Mouse (Mus musculus) intestine, postnatal 0 days (tissue): Measurements from ENCODE around the gene Ifit2. TPM values are rescaled to one million over a fixed set of nuclear protein-coding genes. Genes with fewer than 3 reads are reported as not detected.
"Not testable (repeated sequence)": the region's sequence is repeated elsewhere in the genome, so short reads cannot be mapped to it uniquely, and the experiment has no call there.

Experiments used
- ATAC-seq: fragments of 200-750 bp; cut with Nextera tagmentation; 2 replicates; pipeline ENCODE4 v1.8.0; 2017; ENCODE audit warnings: mild to moderate bottlenecking, moderate TSS enrichment, moderate library complexity
- H3K27ac ChIP-seq: fragments of 300-500 bp; sonication (generic); 2 replicates; pipeline ENCODE4 v1.5.1; 2014; ENCODE audit warnings: mild to moderate bottlenecking, low read depth, low read length, moderate library complexity
- H3K27me3 ChIP-seq: fragments of 300-500 bp; sonication (generic); replicated peaks from 2 replicates; pipeline ENCODE4 v1.6.1; 2014; ENCODE audit warnings: low read length, mixed read lengths; ENCODE audit not compliant: control insufficient read depth, insufficient read depth
- H3K36me3 ChIP-seq: fragments of 300-500 bp; sonication (generic); 2 replicates; pipeline ENCODE4 v1.6.1; 2014; ENCODE audit warnings: mild to moderate bottlenecking, moderate library complexity; ENCODE audit not compliant: control insufficient read depth, insufficient read depth
- H3K4me1 ChIP-seq: fragments of 300-500 bp; sonication (generic); replicated peaks from 2 replicates; pipeline ENCODE4 v1.6.1; 2014; ENCODE audit warnings: antibody characterized with exemption, low read length, mixed read lengths; ENCODE audit not compliant: control insufficient read depth, insufficient read depth
- H3K4me2 ChIP-seq: fragments of 300-500 bp; sonication (generic); replicated peaks from 2 replicates; pipeline ENCODE4 v1.6.1; 2014; ENCODE audit warnings: low read depth, mild to moderate bottlenecking, moderate library complexity
- H3K4me3 ChIP-seq: fragments of 300-500 bp; sonication (generic); 2 replicates; pipeline ENCODE4 v1.5.1; 2014; ENCODE audit warnings: low read depth, low read length
- H3K9ac ChIP-seq: fragments of 300-500 bp; sonication (generic); 2 replicates; pipeline ENCODE4 v1.6.1; 2014; ENCODE audit warnings: mild to moderate bottlenecking, low read depth, low read length
- H3K9me3 ChIP-seq: fragments of 300-500 bp; sonication (generic); 2 replicates; pipeline ENCODE4 v1.6.1; 2016; ENCODE audit warnings: mixed run types; ENCODE audit not compliant: control insufficient read depth
- CTCF ChIP-seq: sonication (generic); IDR thresholded peaks from 2 replicates; pipeline ENCODE4 v1.5.1; 2016; ENCODE audit warnings: low read depth, mild to moderate bottlenecking, control low read depth, antibody characterized with exemption, moderate library complexity
- WGBS: fragments of 180-500 bp; shearing (Covaris S2); extraction: QIAGEN DNeasy Blood & Tissue Kit; methylation state at CpG from one replicate; pipeline ENCODE4 v1.1.7; 2014; 5-methylcytosine and 5-hydroxymethylcytosine counted together
- polyA plus RNA-seq: library from polyadenylated mRNA; unstranded; fragments of >200 nt; fragmentation: Nextera tagmentation; extraction: Ambion mirVana; gene quantifications from 2 replicates; pipeline ENCODE4 v1.2.1, GENCODE M21; 2015

Ifit2 gene
- polyA plus RNA-seq, 1 experiment from 2014 or later = 15.1 TPM

DNA sequence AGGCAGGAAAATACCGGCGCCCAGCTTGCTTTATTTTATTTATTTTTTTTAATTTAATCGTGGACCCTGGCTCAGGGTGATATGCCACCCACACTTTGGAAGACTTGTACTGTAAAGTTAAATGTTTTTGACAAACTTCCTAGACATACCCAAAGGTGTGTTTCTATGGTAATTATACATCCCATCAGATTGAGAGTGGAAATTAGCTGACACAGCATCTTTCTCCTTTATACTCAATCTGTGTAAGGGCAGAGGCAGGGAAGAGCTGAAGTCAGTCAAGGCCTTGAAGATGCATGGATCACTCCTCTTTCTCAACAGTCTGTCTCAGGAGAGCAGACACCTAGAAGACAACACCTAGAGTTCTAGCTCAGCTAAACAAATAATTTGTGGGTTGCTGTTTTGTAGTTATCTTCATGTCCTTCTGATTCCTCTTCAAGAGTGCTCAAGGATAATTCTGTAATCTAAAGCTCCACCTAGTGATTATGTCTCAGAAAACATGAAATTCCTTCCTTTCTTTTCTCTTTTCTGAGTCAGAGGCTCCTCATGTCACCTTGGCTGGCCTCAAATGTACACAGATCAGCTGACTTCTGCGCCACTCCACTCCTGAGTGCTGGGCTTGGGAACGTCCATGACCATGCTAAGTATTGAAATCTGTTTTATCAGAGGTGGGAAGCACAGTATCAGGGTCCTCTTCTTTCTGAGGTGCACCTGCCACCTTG, 35.4 kb downstream of the Ifit2 start:
- not testable (repeated sequence) for H3K36me3 ChIP-seq, H3K4me3 ChIP-seq, H3K9ac ChIP-seq, H3K4me2 ChIP-seq, H3K9me3 ChIP-seq, H3K4me1 ChIP-seq, H3K27ac ChIP-seq, H3K27me3 ChIP-seq
- peak; percentile 41 for TF ChIP-seq CTCF
- peak; percentile 22; the same call in 1 of the 2 replicates for ATAC-seq
- 55% methylated on average over 5 of the region's 5 CpGs for WGBS

GRCm38 (mm10) chr19:34587898-34588692, 37.6 kb downstream of the Ifit2 start:
- H3K27ac ChIP-seq, ATAC-seq, H3K4me3 ChIP-seq, H3K4me2 ChIP-seq, H3K4me1 ChIP-seq, H3K9ac ChIP-seq, H3K9me3 ChIP-seq, H3K36me3 ChIP-seq, H3K27me3 ChIP-seq: not testable (repeated sequence)
- WGBS = 69% methylated on average over 6 of the region's 12 CpGs

GRCm38 (mm10) chr19:34588959-34589358, 38.5 kb downstream of the Ifit2 start:
- no peaks in the 10 kb centered on the region for H3K36me3 ChIP-seq
- no peak overlapping the region for H3K27ac ChIP-seq
- H3K4me2 ChIP-seq = no peak overlapping the region
- no peaks in the 10 kb centered on the region for H3K4me1 ChIP-seq
- H3K9me3 ChIP-seq = no peaks in the 10 kb centered on the region
- TF ChIP-seq CTCF = peak; percentile 49
- no peak overlapping the region for H3K4me3 ChIP-seq
- H3K27me3 ChIP-seq = no peaks in the 10 kb centered on the region
- no peak overlapping the region for H3K9ac ChIP-seq
- no peak for ATAC-seq

GRCm38 (mm10) chr19:34593456-34593855, 43.0 kb downstream of the Ifit2 start:
- Histone ChIP-seq H3K4me3 (no peak overlapping the region), H3K27ac (no peak overlapping the region), H3K4me1 (no peaks in the 10 kb centered on the region), H3K9ac (no peak overlapping the region), H3K36me3 (no peaks in the 10 kb centered on the region), H3K9me3 (no peaks in the 10 kb centered on the region), H3K4me2 (no peak overlapping the region), H3K27me3 (no peaks in the 10 kb centered on the region)
- TF ChIP-seq CTCF = no peak
- 89% methylated on average over 2 of the region's 2 CpGs for WGBS
- ATAC-seq = no peak

- not testable (repeated sequence) for H3K27me3 ChIP-seq, H3K4me3 ChIP-seq, H3K36me3 ChIP-seq, H3K9ac ChIP-seq, H3K4me2 ChIP-seq, H3K4me1 ChIP-seq, ATAC-seq, H3K9me3 ChIP-seq, H3K27ac ChIP-seq
- WGBS = 82% methylated on average over 3 of the region's 3 CpGs
These were observed 44.0 kb downstream of the Ifit2 start for GRCm38 (mm10) chr19:34594523-34594922.

DNA sequence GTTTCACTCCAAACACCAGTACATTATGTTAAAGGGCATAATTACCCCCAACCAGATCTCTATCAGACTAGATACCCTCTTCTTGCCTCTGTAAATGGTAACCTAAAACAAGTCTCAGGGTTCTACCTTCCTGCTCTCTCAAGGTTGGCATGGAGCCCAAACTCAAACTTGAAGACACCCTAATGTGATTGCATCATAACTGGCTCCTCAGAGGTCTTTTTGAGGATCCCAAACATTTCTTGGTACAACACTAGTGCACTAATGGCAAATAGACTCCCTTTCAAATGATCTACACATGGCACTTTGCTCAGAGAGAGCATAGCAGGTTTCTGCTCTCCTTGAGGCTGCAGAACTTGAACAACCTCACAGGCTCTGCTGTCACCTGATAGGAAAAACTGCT, 46.3 kb downstream of the Ifit2 start:
- Histone ChIP-seq H3K36me3 (no peaks in the 10 kb centered on the region), H3K9ac (no peak overlapping the region), H3K4me2 (no peak overlapping the region), H3K27me3 (no peaks in the 10 kb centered on the region), H3K4me1 (no peaks in the 10 kb centered on the region), H3K9me3 (no peaks in the 10 kb centered on the region), H3K4me3 (no peak overlapping the region), H3K27ac (no peak overlapping the region)
- TF ChIP-seq CTCF = no peak
- ATAC-seq = no peak
